Mouse (Mus musculus) liver, embryonic 18 days (tissue): ENCODE measurements around the gene Neil3. TPM values are rescaled to one million over a fixed set of nuclear protein-coding genes. Genes with fewer than 3 reads are reported as not detected.

Source experiments
- polyA plus RNA-seq: library from polyadenylated mRNA; depleted of rRNA; stranded (reverse); fragments of >200 nt; gene quantifications from 2 replicates; pipeline ENCODE4 v1.2.3, GENCODE M21; 2012; rRNA removed

Gene Neil3
- 13.4 and 14.9 TPM in 2 replicates for polyA plus RNA-seq

DNA sequence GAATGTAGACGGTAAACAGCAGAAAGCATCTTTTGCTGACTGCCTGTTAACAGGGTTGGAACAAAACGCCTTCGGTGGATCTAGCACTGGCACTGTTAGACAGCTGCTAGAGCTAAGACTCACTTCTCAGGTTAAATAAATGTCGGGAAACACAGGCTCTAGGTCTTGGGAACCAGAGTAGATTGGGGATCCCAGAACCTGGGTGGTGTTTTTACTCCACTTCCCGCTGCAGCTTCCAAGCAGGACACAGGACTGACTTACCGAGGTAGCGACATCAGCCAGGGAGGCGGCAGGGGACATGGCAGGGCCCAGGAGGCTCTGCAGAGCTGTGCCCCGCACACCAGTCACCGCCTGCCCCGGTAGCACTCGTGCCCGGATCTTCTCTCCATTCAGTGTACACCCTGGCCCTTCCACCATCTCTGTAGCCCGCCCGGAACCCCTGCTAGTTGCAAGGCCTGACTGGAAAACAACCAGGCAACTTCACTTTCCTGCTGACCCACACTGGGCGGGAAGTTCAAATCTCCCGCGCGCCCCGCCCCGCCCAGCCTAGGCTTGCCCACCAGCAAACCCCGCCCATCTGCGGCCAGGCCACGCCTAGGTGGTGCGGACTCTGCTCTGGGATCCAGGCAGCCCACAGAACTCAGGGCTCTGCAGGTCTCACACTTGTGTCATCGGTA lies at the start of gene Neil3:
Neil3 (minus strand) TSS at position 571 of the 677 bp plus-strand sequence.

Other genes starting within 250 kb of the Neil3 start
- gene Aga, start 127.3 kb downstream of the Neil3 start, polyA plus RNA-seq: 6.4 and 6.9 TPM in 2 replicates